Mouse (Mus musculus): ENCODE measurements around the gene Swsap1.

DNA sequence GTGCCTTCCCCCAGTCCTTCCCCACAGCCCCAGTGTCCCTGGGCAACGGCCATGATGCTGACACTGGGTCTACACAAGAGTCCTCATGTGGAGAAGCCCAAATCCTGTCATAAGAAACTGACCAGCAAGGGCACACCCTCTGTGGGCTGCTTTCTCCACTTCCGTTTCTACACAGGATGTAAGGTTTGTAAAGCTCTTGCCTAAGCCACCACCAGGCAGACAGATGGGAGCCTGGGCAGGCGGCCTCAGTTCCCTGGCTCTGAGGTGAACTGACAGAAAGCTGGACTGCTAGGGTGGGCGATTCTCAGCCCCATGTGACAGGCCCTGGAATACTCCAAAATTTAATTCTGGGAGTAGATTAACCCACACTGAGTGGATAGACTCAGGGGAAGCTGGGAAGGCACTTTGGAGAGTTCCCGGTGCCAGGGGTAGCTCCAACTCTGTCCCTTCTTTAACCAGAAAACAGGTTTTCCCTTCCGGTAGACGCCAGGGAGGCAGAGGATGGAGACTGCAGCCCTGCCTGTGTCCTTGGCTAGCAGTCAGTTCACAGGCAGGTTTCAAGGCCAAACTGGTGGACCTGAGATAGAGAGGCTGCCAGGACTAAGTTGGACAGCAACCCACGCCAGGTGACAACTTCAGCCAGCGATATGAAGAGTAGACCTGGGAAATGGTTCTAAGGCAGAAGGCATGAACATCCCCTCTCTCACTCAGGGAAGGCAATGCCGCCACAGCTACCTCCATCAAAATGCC is 45.9 kb upstream of the Swsap1 start:
- no peak for TF ChIP-seq CTCF (IDR thresholded peaks at IDR 0.05; ENCODE audit: low read depth, low read length)
- no peak for TF ChIP-seq EP300 (IDR thresholded peaks at IDR 0.05; ENCODE audit: insufficient read depth, low read depth, low read length)
